Mouse (Mus musculus): Measurements from ENCODE around the gene Cym. TPM values are rescaled to one million over a fixed set of nuclear protein-coding genes. Genes with fewer than 3 reads are reported as not detected.

The Cym gene
- polyA plus RNA-seq, 1 experiment from 2014 or later: 0.15 TPM

GRCm38 (mm10) chr3:107241389-107242094 lies 20.0 kb upstream of the Cym start:
- H3K4me2 ChIP-seq: no peak overlapping the region
- H3K4me1 ChIP-seq: peaks cover 5% of the 10 kb centered on the region; the same call in 1 of the 2 replicates
- no peak overlapping the region for H3K9ac ChIP-seq
- no peaks in the 10 kb centered on the region for H3K9me3 ChIP-seq
- 48% methylated on average over 14 of the region's 14 CpGs for WGBS
- no peak overlapping the region for H3K4me3 ChIP-seq
- no peak overlapping the region for H3K27ac ChIP-seq
- H3K27me3 ChIP-seq: no peaks in the 10 kb centered on the region
- H3K36me3 ChIP-seq: no peaks in the 10 kb centered on the region
- no peak for ATAC-seq (ENCODE audit: insufficient number of reproducible peaks, low FRiP score, low TSS enrichment, low read depth)

DNA sequence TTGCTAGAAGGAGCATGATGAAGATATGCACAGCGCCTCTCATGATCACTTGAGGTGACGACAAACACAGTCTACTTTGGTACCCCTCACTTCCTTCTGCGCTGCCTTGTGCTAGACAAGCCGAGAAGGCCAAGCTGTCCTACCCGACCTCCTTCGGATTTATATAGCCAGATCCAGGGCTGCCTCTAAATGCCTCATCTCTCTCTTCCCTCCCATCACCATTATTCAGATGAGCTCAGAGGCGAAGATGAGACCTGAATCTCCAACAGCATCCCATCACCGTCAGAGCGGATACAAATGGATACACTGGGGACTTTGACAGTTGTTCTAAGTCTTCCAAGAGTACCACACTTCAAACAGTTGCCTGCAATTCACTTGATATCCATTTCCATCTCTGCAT lies 18.1 kb upstream of the Cym start, which contains the start of gene Prok1:
Gene Prok1, minus strand, starts transcription at position 101 of the 400 bp plus-strand sequence.
- Histone ChIP-seq H3K36me3 (no peaks in the 10 kb centered on the region), H3K9me3 (no peaks in the 10 kb centered on the region), H3K4me3 (no peak within 1 kb of the TSS), H3K4me2 (no peak within 1 kb of the TSS), H3K27ac (no peak within 1 kb of the TSS), H3K27me3 (no peaks in the 10 kb centered on the region; the same call in 1 of the 2 replicates), H3K4me1 (peaks cover 5% of the 10 kb centered on the region; the same call in 1 of the 2 replicates), H3K9ac (no peak within 1 kb of the TSS)
- no peak for ATAC-seq (ENCODE audit: insufficient number of reproducible peaks, low FRiP score, low TSS enrichment, low read depth)
- WGBS: 92% methylated on average over 9 of the region's 9 CpGs

- no peak overlapping the region for H3K27ac ChIP-seq
- no peaks in the 10 kb centered on the region for H3K9me3 ChIP-seq
- no peaks in the 10 kb centered on the region for H3K36me3 ChIP-seq
- no peak for ATAC-seq (ENCODE audit: insufficient number of reproducible peaks, low FRiP score, low TSS enrichment, low read depth)
- 76% methylated on average over 8 of the region's 8 CpGs for WGBS
- no peak overlapping the region for H3K9ac ChIP-seq
- H3K4me2 ChIP-seq: no peak overlapping the region
- no peaks in the 10 kb centered on the region; the same call in 1 of the 2 replicates for H3K27me3 ChIP-seq
- peaks cover 5% of the 10 kb centered on the region; the same call in 1 of the 2 replicates for H3K4me1 ChIP-seq
- no peak overlapping the region for H3K4me3 ChIP-seq
Observed at GRCm38 (mm10) chr3:107238471-107238980, 17.0 kb upstream of the Cym start.

GRCm38 (mm10) chr3:107238051-107238450 lies 16.5 kb upstream of the Cym start:
- no peak overlapping the region for H3K4me3 ChIP-seq
- H3K27me3 ChIP-seq: peaks cover 1% of the 10 kb centered on the region
- no peaks in the 10 kb centered on the region for H3K9me3 ChIP-seq
- 52% methylated on average over 2 of the region's 2 CpGs for WGBS
- no peaks in the 10 kb centered on the region for H3K36me3 ChIP-seq
- no peak overlapping the region for H3K27ac ChIP-seq
- no peak overlapping the region for H3K9ac ChIP-seq
- ATAC-seq (ENCODE audit: insufficient number of reproducible peaks, low FRiP score, low TSS enrichment, low read depth): no peak
- H3K4me1 ChIP-seq: peaks cover 5% of the 10 kb centered on the region; the same call in 1 of the 2 replicates
- H3K4me2 ChIP-seq: no peak overlapping the region

- H3K27ac ChIP-seq: no peak overlapping the region
- no peak overlapping the region for H3K4me3 ChIP-seq
Observed at GRCm38 (mm10) chr3:107233945-107234344, 12.4 kb upstream of the Cym start.

GRCm38 (mm10) chr3:107233351-107233813 lies 11.8 kb upstream of the Cym start:
- Histone ChIP-seq H3K4me2 (no peak overlapping the region), H3K9me3 (no peaks in the 10 kb centered on the region), H3K27me3 (peaks cover 7% of the 10 kb centered on the region), H3K4me1 (peaks cover 7% of the 10 kb centered on the region; the same call in 1 of the 2 replicates), H3K9ac (no peak overlapping the region), H3K27ac (no peak overlapping the region), H3K4me3 (no peak overlapping the region), H3K36me3 (no peaks in the 10 kb centered on the region)
- ATAC-seq (ENCODE audit: insufficient number of reproducible peaks, low FRiP score, low TSS enrichment, low read depth): no peak
- 8% methylated on average over 11 of the region's 11 CpGs for WGBS

More at GRCm38 (mm10) chr3:107233945-107234344, 12.4 kb upstream of the Cym start:
- 34% methylated on average over 2 of the region's 2 CpGs for WGBS
- peaks cover 7% of the 10 kb centered on the region; the same call in 1 of the 2 replicates for H3K4me1 ChIP-seq
- H3K9ac ChIP-seq: no peak overlapping the region
- H3K36me3 ChIP-seq: no peaks in the 10 kb centered on the region
- no peaks in the 10 kb centered on the region for H3K9me3 ChIP-seq
- ATAC-seq (ENCODE audit: insufficient number of reproducible peaks, low FRiP score, low TSS enrichment, low read depth): no peak
- H3K4me2 ChIP-seq: no peak overlapping the region
- H3K27me3 ChIP-seq: peaks cover 7% of the 10 kb centered on the region

- Histone ChIP-seq H3K9ac (no peak overlapping the region), H3K27ac (no peak overlapping the region), H3K4me1 (peaks cover 7% of the 10 kb centered on the region; the same call in 1 of the 2 replicates), H3K4me3 (no peak overlapping the region), H3K9me3 (no peaks in the 10 kb centered on the region), H3K4me2 (no peak overlapping the region), H3K36me3 (no peaks in the 10 kb centered on the region), H3K27me3 (peaks cover 7% of the 10 kb centered on the region)
- ATAC-seq (ENCODE audit: insufficient number of reproducible peaks, low FRiP score, low TSS enrichment, low read depth): no peak
- 37% methylated on average over 4 of the region's 4 CpGs for WGBS
Observed at GRCm38 (mm10) chr3:107231202-107231601, 9.7 kb upstream of the Cym start.

GRCm38 (mm10) chr3:107230527-107230926 lies 9.0 kb upstream of the Cym start, which contains the start of gene A630076J17Rik:
Gene A630076J17Rik (plus strand): TSS chr3:107230614.
- H3K4me1 ChIP-seq: peaks cover 7% of the 10 kb centered on the region; the same call in 1 of the 2 replicates
- no peaks in the 10 kb centered on the region for H3K9me3 ChIP-seq
- no peaks in the 10 kb centered on the region for H3K36me3 ChIP-seq
- no peak within 1 kb of the TSS for H3K9ac ChIP-seq
- no peak within 1 kb of the TSS for H3K4me2 ChIP-seq
- H3K27ac ChIP-seq: no peak within 1 kb of the TSS
- 27% methylated on average over 1 of the region's 1 CpGs for WGBS
- no peak within 1 kb of the TSS for H3K4me3 ChIP-seq
- peaks cover 7% of the 10 kb centered on the region for H3K27me3 ChIP-seq
- no peak for ATAC-seq (ENCODE audit: insufficient number of reproducible peaks, low FRiP score, low TSS enrichment, low read depth)

GRCm38 (mm10) chr3:107229822-107230221 lies 8.3 kb upstream of the Cym start:
- 43% methylated on average over 5 of the region's 5 CpGs for WGBS
- 0 out of 2 replicates have a peak, but pooled peaks have one; percentile 27 for ATAC-seq (ENCODE audit: insufficient number of reproducible peaks, low FRiP score, low TSS enrichment, low read depth)

GRCm38 (mm10) chr3:107229221-107229620 lies 7.7 kb upstream of the Cym start:
- Histone ChIP-seq H3K27ac (no peak overlapping the region), H3K4me1 (peaks cover 7% of the 10 kb centered on the region; the same call in 1 of the 2 replicates), H3K9ac (no peak overlapping the region), H3K27me3 (peaks cover 7% of the 10 kb centered on the region), H3K36me3 (no peaks in the 10 kb centered on the region), H3K4me2 (no peak overlapping the region), H3K9me3 (no peaks in the 10 kb centered on the region), H3K4me3 (no peak overlapping the region)
- WGBS: 77% methylated on average over 5 of the region's 5 CpGs
- no peak for ATAC-seq (ENCODE audit: insufficient number of reproducible peaks, low FRiP score, low TSS enrichment, low read depth)

More at GRCm38 (mm10) chr3:107229822-107230221, 8.3 kb upstream of the Cym start:
- H3K27me3 ChIP-seq: peaks cover 7% of the 10 kb centered on the region
- H3K4me1 ChIP-seq: peaks cover 7% of the 10 kb centered on the region; the same call in 1 of the 2 replicates
- no peak overlapping the region for H3K4me3 ChIP-seq
- no peak overlapping the region for H3K4me2 ChIP-seq
- H3K36me3 ChIP-seq: no peaks in the 10 kb centered on the region
- no peaks in the 10 kb centered on the region for H3K9me3 ChIP-seq
- H3K9ac ChIP-seq: no peak overlapping the region
- no peak overlapping the region for H3K27ac ChIP-seq

GRCm38 (mm10) chr3:107225820-107226219 lies 4.3 kb upstream of the Cym start:
- no peaks in the 10 kb centered on the region for H3K36me3 ChIP-seq
- H3K4me3 ChIP-seq: no peak overlapping the region
- H3K9ac ChIP-seq: no peak overlapping the region
- no peak overlapping the region for H3K27ac ChIP-seq
- no peak overlapping the region for H3K4me2 ChIP-seq
- 87% methylated on average over 5 of the region's 5 CpGs for WGBS
- H3K4me1 ChIP-seq: peaks cover 7% of the 10 kb centered on the region; the same call in 1 of the 2 replicates
- H3K9me3 ChIP-seq: no peaks in the 10 kb centered on the region
- no peak for ATAC-seq (ENCODE audit: insufficient number of reproducible peaks, low FRiP score, low TSS enrichment, low read depth)
- H3K27me3 ChIP-seq: no peaks in the 10 kb centered on the region

- Histone ChIP-seq H3K9me3 (no peaks in the 10 kb centered on the region), H3K4me1 (no peaks in the 10 kb centered on the region), H3K4me2 (no peak overlapping the region), H3K27ac (no peak overlapping the region), H3K36me3 (no peaks in the 10 kb centered on the region), H3K27me3 (0 out of 2 replicates have a peak, but pooled peaks cover 2% of the 10 kb centered on the region), H3K9ac (no peak overlapping the region), H3K4me3 (no peak overlapping the region)
- 51% methylated on average over 1 of the region's 1 CpGs for WGBS
- ATAC-seq (ENCODE audit: insufficient number of reproducible peaks, low FRiP score, low TSS enrichment, low read depth): no peak
Observed at GRCm38 (mm10) chr3:107223230-107223629, 1.7 kb upstream of the Cym start.
